Mouse (Mus musculus) ES-Bruce4 (cell line): ENCODE measurements around the gene 4930452B06Rik. TPM values are rescaled to one million over a fixed set of nuclear protein-coding genes. Genes with fewer than 3 reads are reported as not detected.

Experiments
- H3K27ac ChIP-seq: 2 replicates; pipeline ENCODE4 v1.5.1; 2012; ENCODE audit warnings: low read length, inconsistent platforms; ENCODE audit not compliant: insufficient read depth
- H3K27me3 ChIP-seq: 2 replicates; pipeline ENCODE4 v1.6.1; 2012; ENCODE audit warnings: mild to moderate bottlenecking, low read length, inconsistent platforms; ENCODE audit not compliant: control insufficient read depth, poor library complexity, insufficient read depth, severe bottlenecking
- H3K36me3 ChIP-seq: 2 replicates; pipeline ENCODE4 v1.6.1; 2012; ENCODE audit warnings: inconsistent platforms, mild to moderate bottlenecking, low read length, moderate library complexity; ENCODE audit not compliant: control insufficient read depth, poor library complexity, insufficient read depth, severe bottlenecking
- H3K4me1 ChIP-seq: one replicate; pipeline ENCODE4 v1.8.1; 2011; ENCODE audit warnings: low read length; ENCODE audit not compliant: control insufficient read depth, insufficient read depth
- H3K4me3 ChIP-seq: 2 replicates; pipeline ENCODE4 v1.5.1; 2011; ENCODE audit warnings: low read depth, mild to moderate bottlenecking, low read length
- H3K9ac ChIP-seq: 2 replicates; pipeline ENCODE4 v1.6.1; 2012; ENCODE audit warnings: low read depth, mild to moderate bottlenecking, inconsistent platforms; ENCODE audit not compliant: poor library complexity, severe bottlenecking
- H3K9me3 ChIP-seq: replicated peaks from 2 replicates; pipeline ENCODE4 v1.6.1; 2012; ENCODE audit warnings: mild to moderate bottlenecking, low read length, inconsistent platforms; ENCODE audit not compliant: control insufficient read depth, poor library complexity, insufficient read depth, severe bottlenecking
- CTCF ChIP-seq: IDR thresholded peaks from one replicate; pipeline ENCODE4 v1.8.1; 2011; ENCODE audit warnings: low read depth, low read length
- EP300 ChIP-seq: IDR thresholded peaks from 2 replicates; pipeline ENCODE4 v1.6.1; 2011; ENCODE audit warnings: low read depth, low read length; ENCODE audit not compliant: insufficient read depth
- POLR2A ChIP-seq: IDR thresholded peaks from one replicate; pipeline ENCODE4 v1.8.1; 2011; ENCODE audit warnings: low read length; ENCODE audit not compliant: insufficient read depth
- polyA plus RNA-seq: library from polyadenylated mRNA; stranded (reverse); fragments of >200 nt; gene quantifications from 2 replicates; pipeline ENCODE4 v1.2.4, GENCODE M21; 2011; ENCODE audit warnings: low read depth; ENCODE audit not compliant: missing spikeins, insufficient read depth, insufficient read length

Gene 4930452B06Rik
- polyA plus RNA-seq, 1 experiment, result 16.5 TPM

- Histone ChIP-seq H3K4me1 (no peaks in the 10 kb centered on the region), H3K27ac (no peak overlapping the region), H3K36me3 (no peaks in the 10 kb centered on the region), H3K27me3 (no peaks in the 10 kb centered on the region), H3K9ac (no peak overlapping the region), H3K4me3 (no peak overlapping the region), H3K9me3 (no peaks in the 10 kb centered on the region; the same call in 1 of the 2 replicates)
- TF ChIP-seq CTCF (peak; percentile 19), POLR2A (no peak)
Observed at GRCm38 (mm10) chr14:8476606-8477005, 189.4 kb downstream of the 4930452B06Rik start.

DNA sequence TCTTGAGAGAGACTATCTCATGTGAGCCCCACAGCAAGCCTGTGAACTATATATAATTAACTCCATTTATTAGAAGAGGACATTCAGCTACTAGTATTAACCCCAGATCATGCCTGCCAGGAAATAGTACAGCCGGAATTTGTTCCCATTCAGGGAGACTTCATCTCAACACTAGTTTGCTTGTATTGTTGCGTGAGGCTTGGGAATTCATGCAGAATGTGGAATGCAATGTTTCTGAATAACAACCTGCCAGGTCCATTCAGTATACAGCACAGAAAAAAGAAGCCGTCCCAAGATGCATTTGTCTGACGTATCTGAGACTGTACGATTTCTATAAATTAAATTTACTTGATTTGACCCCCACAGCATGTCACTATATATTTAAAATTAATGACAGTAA, 190.2 kb downstream of the 4930452B06Rik start:
- Histone ChIP-seq H3K9me3 (no peaks in the 10 kb centered on the region; the same call in 1 of the 2 replicates), H3K36me3 (no peaks in the 10 kb centered on the region)
- TF ChIP-seq POLR2A, result no peak
- TF ChIP-seq EP300, result no peak
- no peak for TF ChIP-seq CTCF

DNA sequence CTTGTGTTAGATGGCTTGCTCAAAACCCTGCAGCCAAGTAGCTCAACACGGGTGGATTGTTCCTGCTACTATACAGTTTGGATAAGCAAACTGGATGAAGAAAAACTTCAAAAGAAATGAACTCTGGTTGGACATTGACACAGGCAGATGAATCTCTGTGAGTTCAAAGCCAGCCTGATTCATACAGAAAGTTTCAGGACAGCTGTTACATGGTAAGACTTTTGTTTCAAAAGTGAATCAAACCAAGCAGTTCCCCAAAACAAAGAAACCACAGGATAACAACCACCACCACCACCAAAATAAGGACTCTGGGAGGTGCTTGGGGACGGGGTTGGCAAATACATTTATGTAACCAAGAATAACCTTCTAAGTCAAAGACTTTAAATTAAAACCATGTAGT, 193.2 kb downstream of the 4930452B06Rik start:
- no peak overlapping the region for H3K4me3 ChIP-seq
- TF ChIP-seq CTCF, result no peak
- TF ChIP-seq EP300, result no peak
- no peak for TF ChIP-seq POLR2A

More for the DNA sequence above, 190.2 kb downstream of the 4930452B06Rik start:
- Histone ChIP-seq H3K4me3 (no peak overlapping the region), H3K27ac (no peak overlapping the region), H3K4me1 (no peaks in the 10 kb centered on the region), H3K27me3 (no peaks in the 10 kb centered on the region), H3K9ac (no peak overlapping the region)

GRCm38 (mm10) chr14:8464401-8465154, 201.5 kb downstream of the 4930452B06Rik start:
- H3K9ac ChIP-seq, result no peak overlapping the region
- TF ChIP-seq EP300 (no peak), CTCF (no peak), POLR2A (no peak)
- no peaks in the 10 kb centered on the region for H3K9me3 ChIP-seq

More for the DNA sequence above, 193.2 kb downstream of the 4930452B06Rik start:
- H3K9me3 ChIP-seq, result no peaks in the 10 kb centered on the region
- H3K4me1 ChIP-seq, result no peaks in the 10 kb centered on the region
- no peaks in the 10 kb centered on the region for H3K27me3 ChIP-seq
- H3K36me3 ChIP-seq, result no peaks in the 10 kb centered on the region
- H3K9ac ChIP-seq, result no peak overlapping the region
- H3K27ac ChIP-seq, result no peak overlapping the region

DNA sequence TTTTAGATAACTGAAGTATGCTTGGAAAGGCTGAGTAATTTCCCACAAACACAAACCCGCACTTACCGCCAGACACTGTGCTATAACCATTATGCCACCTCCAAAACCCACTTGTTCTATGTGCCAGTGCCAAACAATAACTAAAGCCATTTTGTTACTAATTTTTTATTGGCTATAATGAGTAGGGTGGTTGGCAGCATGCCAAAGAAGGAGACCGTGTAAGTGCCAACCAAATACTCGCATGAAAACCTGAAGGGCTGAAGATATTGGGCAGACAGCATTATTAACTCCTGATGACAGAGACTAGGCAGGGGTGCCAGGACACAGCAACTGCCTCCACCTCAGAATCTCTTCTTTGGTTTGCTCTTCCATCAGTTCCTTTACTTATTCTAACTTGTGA, 203.1 kb downstream of the 4930452B06Rik start:
- Histone ChIP-seq H3K9ac (no peak overlapping the region), H3K27me3 (no peaks in the 10 kb centered on the region), H3K4me1 (no peaks in the 10 kb centered on the region), H3K4me3 (no peak overlapping the region), H3K27ac (no peak overlapping the region), H3K9me3 (no peaks in the 10 kb centered on the region), H3K36me3 (no peaks in the 10 kb centered on the region)
- TF ChIP-seq POLR2A (no peak), CTCF (no peak), EP300 (no peak)

More at GRCm38 (mm10) chr14:8464401-8465154, 201.5 kb downstream of the 4930452B06Rik start:
- Histone ChIP-seq H3K36me3 (no peaks in the 10 kb centered on the region), H3K27me3 (no peaks in the 10 kb centered on the region), H3K4me1 (no peaks in the 10 kb centered on the region), H3K4me3 (no peak overlapping the region), H3K27ac (no peak overlapping the region)

DNA sequence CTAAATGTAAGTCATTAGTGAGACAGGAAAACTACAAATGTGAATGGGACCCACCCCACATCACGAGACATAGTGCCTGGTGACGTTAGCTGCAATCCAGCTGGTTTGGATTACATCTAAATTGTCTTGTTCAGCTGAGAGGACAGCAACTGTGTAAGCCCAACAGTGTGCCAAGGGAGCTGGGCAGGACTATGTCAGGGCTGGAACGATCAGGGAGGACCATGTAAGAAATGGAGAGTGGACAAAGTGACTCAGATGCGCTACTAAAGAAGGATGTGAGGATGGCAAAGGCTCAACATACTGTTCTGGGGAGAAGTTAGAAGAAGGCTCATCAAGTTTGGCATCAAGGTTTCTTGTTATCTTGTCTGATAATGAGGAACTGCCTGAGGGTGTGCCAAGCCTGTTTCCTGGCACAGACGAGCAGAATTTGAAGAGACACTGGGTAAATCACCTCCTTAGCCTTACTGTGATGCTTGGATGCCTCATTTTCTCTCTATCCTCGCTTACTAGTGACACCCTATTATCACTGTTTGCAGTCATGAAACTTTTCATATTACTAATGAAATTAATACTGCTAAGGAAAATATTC, 203.6 kb downstream of the 4930452B06Rik start:
- Histone ChIP-seq H3K9ac (no peak overlapping the region), H3K4me1 (no peaks in the 10 kb centered on the region), H3K27ac (no peak overlapping the region), H3K9me3 (no peaks in the 10 kb centered on the region), H3K4me3 (no peak overlapping the region), H3K36me3 (no peaks in the 10 kb centered on the region), H3K27me3 (no peaks in the 10 kb centered on the region)
- no peak for TF ChIP-seq EP300
- TF ChIP-seq POLR2A, result no peak
- no peak for TF ChIP-seq CTCF
